Mouse (Mus musculus): ENCODE measurements around the gene Cenpe. TPM values are rescaled to one million over a fixed set of nuclear protein-coding genes. Genes with fewer than 3 reads are reported as not detected.

Gene Cenpe
- 24.2 and 24.6 TPM in 2 replicates for polyA plus RNA-seq (2015; fragmentation: Nextera tagmentation; extraction: Ambion mirVana)

GRCm38 (mm10) chr3:135211805-135212657 is at the start of gene Cenpe:
Gene Cenpe (plus strand): TSS chr3:135212537.

GRCm38 (mm10) chr3:135280669-135281415 is 68.5 kb downstream of the Cenpe start, which contains the start of gene Bdh2:
Gene Bdh2 (plus strand): TSS chr3:135281221.

GRCm38 (mm10) chr3:135307411-135308259 is 95.3 kb downstream of the Cenpe start, which contains the start of gene Slc9b2:
Gene Slc9b2 (plus strand): TSS chr3:135307700.

Other genes starting within 250 kb of the Cenpe start
- 0.91 and 3.0 TPM in 2 replicates for gene Bdh2, start 68.7 kb downstream of the Cenpe start, polyA plus RNA-seq (2015; fragmentation: Nextera tagmentation; extraction: Ambion mirVana)
- gene Slc9b2, start 95.2 kb downstream of the Cenpe start, polyA plus RNA-seq (2015; fragmentation: Nextera tagmentation; extraction: Ambion mirVana), result 0.23 and 0.72 TPM in 2 replicates
- gene Slc9b1, start 135.5 kb downstream of the Cenpe start, polyA plus RNA-seq (2015; fragmentation: Nextera tagmentation; extraction: Ambion mirVana), result 0.14 TPM in 1 of 2 replicates, not detected in the other
- 41.9 and 42.6 TPM in 2 replicates for gene Cisd2, start 211.4 kb downstream of the Cenpe start, polyA plus RNA-seq (2015; fragmentation: Nextera tagmentation; extraction: Ambion mirVana)
- 280 and 292 TPM in 2 replicates for gene Ube2d3, start 225.6 kb downstream of the Cenpe start, polyA plus RNA-seq (2015; fragmentation: Nextera tagmentation; extraction: Ambion mirVana)